Mouse (Mus musculus): ENCODE data around the gene Rif1. TPM values are rescaled to one million over a fixed set of nuclear protein-coding genes. Genes with fewer than 3 reads are reported as not detected.
"Not testable (repeated sequence)": the region's sequence is repeated elsewhere in the genome, so short reads cannot be mapped to it uniquely, and the experiment has no call there.

The Rif1 gene
- polyA plus RNA-seq, 1 experiment from 2014 or later: 54.4 TPM

DNA sequence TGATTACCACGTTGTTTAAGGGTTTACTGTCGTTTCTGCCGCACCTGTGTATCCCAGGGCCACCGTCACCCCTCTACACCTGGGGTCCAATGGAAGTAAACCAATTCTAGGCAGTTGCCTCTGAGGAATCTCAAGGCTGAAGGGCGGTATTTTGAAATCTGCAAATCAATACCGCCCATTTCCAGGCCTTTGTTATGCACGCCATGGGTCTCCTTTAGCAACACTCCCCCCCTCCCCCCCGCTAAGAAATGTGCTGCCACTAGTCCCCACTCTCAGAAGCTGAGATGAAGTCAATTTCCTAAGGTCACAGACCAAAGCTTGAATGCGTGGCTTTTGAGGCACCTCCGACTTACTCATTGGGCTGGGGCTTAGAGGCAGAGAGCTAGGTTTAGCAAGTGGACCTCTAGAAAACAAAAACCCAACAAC lies 554 bp upstream of the Rif1 start:
- Histone ChIP-seq H3K4me3 (peak overlapping the region; percentile 96), H3K9me3 (no peaks in the 10 kb centered on the region), H3K27me3 (no peaks in the 10 kb centered on the region), H3K27ac (peak overlapping the region; percentile 89), H3K4me2 (replicated peaks) (peak overlapping the region; percentile 55), H3K9ac (peak overlapping the region; percentile 96), H3K4me1 (peaks cover 11% of the 10 kb centered on the region; the same call in 1 of the 2 replicates), H3K36me3 (peaks cover 15% of the 10 kb centered on the region)
- 3% methylated on average over 10 of the region's 10 CpGs for WGBS
- ATAC-seq (ENCODE audit: insufficient number of reproducible peaks, insufficient read depth, low FRiP score, low TSS enrichment): 0 out of 2 replicates have a peak, but pooled peaks have one; percentile 25

DNA sequence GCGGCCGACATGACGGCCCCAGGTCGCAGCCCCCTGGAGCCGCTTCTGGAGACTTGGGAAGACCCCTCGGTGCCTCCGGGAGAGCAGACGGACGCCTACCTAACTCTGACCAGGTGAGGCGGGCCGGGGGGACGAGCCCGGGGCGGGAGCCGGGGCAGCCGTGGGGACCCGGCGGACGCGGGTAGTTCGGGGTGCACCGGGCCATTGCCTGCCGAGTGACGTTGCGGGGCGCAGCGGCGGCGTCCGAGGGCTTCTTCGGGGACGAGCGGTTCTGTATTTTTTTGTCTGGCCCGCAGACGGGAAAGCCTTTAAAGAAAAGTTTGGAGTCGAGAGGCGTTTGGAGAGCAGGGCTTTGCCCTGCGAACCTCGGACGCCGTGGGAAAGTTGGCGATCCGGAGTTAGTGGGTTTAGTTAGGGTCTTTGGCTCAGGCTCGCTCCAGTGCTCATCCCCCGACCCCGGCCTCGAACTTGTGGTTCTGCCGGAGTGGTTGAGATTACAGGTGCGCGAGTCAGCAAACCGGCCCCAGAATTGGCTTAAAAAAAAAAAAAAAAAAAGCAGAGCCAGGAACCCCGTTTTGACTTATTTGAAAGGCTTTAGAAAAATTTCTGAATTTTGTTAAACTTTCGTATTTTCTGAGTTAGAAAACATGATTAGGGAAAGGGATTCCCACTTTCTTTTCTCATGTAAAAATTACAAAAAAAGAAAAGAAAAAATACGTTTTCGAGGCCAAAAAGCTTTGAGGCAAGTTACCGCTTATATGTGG lies 691 bp downstream of the Rif1 start:
- Histone ChIP-seq H3K4me3 (peak overlapping the region; percentile 96), H3K4me2 (replicated peaks) (peak overlapping the region; percentile 55), H3K27ac (peak overlapping the region; percentile 89), H3K9ac (peak overlapping the region; percentile 96), H3K36me3 (peaks cover 21% of the 10 kb centered on the region), H3K4me1 (peaks cover 11% of the 10 kb centered on the region; the same call in 1 of the 2 replicates), H3K27me3 (no peaks in the 10 kb centered on the region), H3K9me3 (no peaks in the 10 kb centered on the region)
- 1% methylated on average over 56 of the region's 56 CpGs for WGBS
- no peak for ATAC-seq (ENCODE audit: insufficient number of reproducible peaks, insufficient read depth, low FRiP score, low TSS enrichment)

DNA sequence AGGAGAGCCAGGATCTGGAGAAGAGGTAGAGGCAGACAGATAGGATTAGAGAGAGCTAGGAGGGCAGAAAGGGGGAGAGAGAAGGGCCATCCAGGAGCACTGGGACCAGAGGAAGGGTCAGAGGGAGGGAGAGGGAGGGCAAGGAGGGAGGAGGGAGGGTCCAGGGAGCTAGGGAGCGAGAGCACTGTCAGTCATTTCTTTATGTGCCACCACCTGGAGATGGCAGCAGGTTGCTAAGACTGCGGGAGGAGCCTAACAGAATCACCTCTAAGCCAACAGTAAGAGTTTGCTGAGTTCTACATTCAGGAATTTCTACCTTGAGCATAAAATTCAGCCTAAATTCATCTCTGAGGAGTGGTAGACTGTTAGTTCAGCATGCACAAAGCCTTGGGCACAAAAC lies 6.0 kb downstream of the Rif1 start:
- H3K9ac ChIP-seq: no peak overlapping the region
- no peak overlapping the region for H3K4me3 ChIP-seq
- ATAC-seq (ENCODE audit: insufficient number of reproducible peaks, insufficient read depth, low FRiP score, low TSS enrichment): no peak
- H3K27ac ChIP-seq: no peak overlapping the region
- peaks cover 54% of the 10 kb centered on the region for H3K36me3 ChIP-seq
- no peaks in the 10 kb centered on the region for H3K27me3 ChIP-seq
- WGBS: 93% methylated on average over 2 of the region's 2 CpGs
- no peaks in the 10 kb centered on the region for H3K9me3 ChIP-seq
- H3K4me2 ChIP-seq (replicated peaks): no peak overlapping the region
- H3K4me1 ChIP-seq: peaks cover 6% of the 10 kb centered on the region; the same call in 1 of the 2 replicates

DNA sequence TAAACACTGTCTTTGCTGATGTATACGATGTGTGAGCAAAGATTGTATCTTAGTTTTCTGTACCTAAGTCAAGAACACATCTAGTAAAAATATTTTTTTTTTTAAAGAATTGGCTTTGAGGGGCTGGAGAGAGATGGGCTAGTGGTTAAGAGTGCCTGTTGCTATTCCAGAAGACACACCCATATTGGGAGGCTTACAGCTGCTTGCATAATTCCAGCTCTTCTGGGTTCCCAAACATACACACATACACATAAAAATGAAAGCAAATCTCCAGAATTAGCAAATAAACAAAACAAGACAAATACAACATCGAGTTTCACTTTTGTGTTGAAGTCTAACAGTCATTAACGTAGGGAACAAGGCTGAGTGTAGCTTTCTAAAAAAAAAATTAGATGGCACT lies 11.4 kb downstream of the Rif1 start:
- Histone ChIP-seq H3K36me3 (peaks cover 63% of the 10 kb centered on the region), H3K4me1 (no peaks in the 10 kb centered on the region), H3K4me2 (replicated peaks) (no peak overlapping the region), H3K27ac (no peak overlapping the region), H3K9me3 (no peaks in the 10 kb centered on the region), H3K4me3 (no peak overlapping the region), H3K27me3 (no peaks in the 10 kb centered on the region), H3K9ac (no peak overlapping the region)
- ATAC-seq (ENCODE audit: insufficient number of reproducible peaks, insufficient read depth, low FRiP score, low TSS enrichment): no peak
- WGBS: 95% methylated on average over 3 of the region's 3 CpGs

DNA sequence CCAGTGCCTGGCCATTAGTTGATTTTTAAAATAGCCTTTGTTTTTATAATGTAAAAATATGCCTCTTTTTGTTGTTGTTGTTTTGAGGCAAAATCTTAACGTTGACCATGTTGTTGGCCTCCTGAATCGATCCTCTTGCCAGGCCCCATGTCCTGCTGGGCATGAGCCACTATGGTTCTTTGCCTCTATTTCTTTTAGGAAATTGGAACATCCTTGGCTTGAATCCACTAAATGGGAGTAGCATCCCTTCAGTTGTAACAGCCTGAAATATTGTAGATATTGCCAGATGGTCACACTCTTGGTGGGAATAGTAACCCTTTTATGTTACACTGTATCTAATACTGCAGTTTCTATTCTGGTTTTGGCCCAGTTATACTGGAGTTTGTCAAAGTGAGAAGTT lies 11.9 kb downstream of the Rif1 start:
- Histone ChIP-seq H3K4me2 (replicated peaks) (no peak overlapping the region), H3K4me3 (no peak overlapping the region), H3K27ac (no peak overlapping the region), H3K9ac (no peak overlapping the region), H3K4me1 (no peaks in the 10 kb centered on the region), H3K36me3 (peaks cover 64% of the 10 kb centered on the region), H3K9me3 (no peaks in the 10 kb centered on the region), H3K27me3 (no peaks in the 10 kb centered on the region)
- WGBS: 93% methylated on average over 2 of the region's 2 CpGs
- no peak for ATAC-seq (ENCODE audit: insufficient number of reproducible peaks, insufficient read depth, low FRiP score, low TSS enrichment)

DNA sequence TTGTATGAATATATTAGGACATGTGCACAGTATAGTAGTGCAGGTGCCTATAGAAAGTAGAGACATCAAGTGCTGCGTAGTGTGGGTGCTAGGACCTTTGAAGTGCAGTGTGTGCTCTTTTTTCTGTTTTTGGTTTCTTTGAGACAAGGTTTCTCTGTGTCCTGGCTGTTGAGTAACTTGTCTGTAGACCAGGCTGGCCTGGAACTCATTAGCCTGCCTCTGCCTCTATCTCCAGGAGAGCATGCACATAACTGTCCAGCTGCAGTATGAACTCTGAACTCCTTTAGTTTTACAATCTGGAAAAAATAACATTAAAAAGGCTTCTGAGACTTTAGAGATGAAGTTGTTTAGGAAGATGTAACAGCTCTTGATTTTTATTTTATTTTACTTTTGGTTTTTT lies 41.5 kb downstream of the Rif1 start:
- H3K36me3 ChIP-seq: peaks cover 70% of the 10 kb centered on the region
- H3K9ac ChIP-seq: no peak overlapping the region
- H3K9me3 ChIP-seq: no peaks in the 10 kb centered on the region
- 60% methylated on average over 1 of the region's 1 CpGs for WGBS
- no peak overlapping the region for H3K27ac ChIP-seq
- no peak for ATAC-seq (ENCODE audit: insufficient number of reproducible peaks, insufficient read depth, low FRiP score, low TSS enrichment)
- H3K27me3 ChIP-seq: no peaks in the 10 kb centered on the region
- no peaks in the 10 kb centered on the region for H3K4me1 ChIP-seq
- H3K4me2 ChIP-seq (replicated peaks): no peak overlapping the region
- no peak overlapping the region for H3K4me3 ChIP-seq

DNA sequence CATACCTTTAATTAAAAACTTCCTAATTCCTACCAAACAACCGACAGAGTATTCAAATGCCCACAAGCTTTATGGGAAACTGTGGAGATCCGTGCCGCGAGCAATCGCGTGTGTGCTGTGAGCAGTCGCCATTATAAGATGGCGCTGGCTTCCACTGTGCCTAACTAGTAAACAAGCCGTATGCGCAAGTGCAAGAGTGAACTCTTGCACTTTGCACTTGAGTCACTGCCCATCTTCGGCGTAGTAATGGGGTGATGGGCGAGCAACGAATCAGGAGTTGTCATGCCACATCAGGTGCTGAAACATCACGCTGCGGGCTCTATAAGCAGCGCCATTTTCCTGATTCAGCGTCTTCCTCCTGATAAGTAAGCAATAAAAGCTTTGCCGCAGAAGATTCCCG lies 58.7 kb downstream of the Rif1 start:
- WGBS: 96% methylated on average over 20 of the region's 20 CpGs
- H3K27me3 ChIP-seq; H3K9ac ChIP-seq; H3K4me2 ChIP-seq (replicated peaks); ATAC-seq (ENCODE audit: insufficient number of reproducible peaks, insufficient read depth, low FRiP score, low TSS enrichment); H3K27ac ChIP-seq; H3K9me3 ChIP-seq; H3K4me3 ChIP-seq; H3K4me1 ChIP-seq: not testable (repeated sequence)
- H3K36me3 ChIP-seq: peaks cover 20% of the 10 kb centered on the region

DNA sequence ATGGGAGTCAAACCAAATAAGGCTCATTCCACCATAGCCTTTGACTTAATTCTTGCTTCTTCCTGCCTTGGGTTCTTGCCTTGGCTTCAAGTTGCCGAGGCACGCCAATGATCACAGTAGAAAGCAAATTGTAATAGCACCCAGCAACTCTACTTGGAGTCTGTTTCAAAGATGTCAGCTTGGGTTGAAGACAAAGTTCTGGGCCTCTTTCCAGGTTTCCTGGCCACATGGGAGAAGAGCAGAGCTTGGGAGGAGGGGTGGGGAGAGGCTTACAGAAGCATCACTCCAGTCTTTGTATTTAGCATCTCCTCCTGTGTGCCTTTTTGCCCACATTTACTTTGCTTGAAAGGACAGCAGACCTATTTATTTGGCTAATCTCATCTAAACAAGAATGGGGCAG lies 60.7 kb downstream of the Rif1 start:
- Histone ChIP-seq H3K4me3 (no peak overlapping the region), H3K4me2 (replicated peaks) (no peak overlapping the region), H3K4me1 (no peaks in the 10 kb centered on the region), H3K27ac (no peak overlapping the region), H3K9ac (no peak overlapping the region), H3K36me3 (peaks cover 18% of the 10 kb centered on the region), H3K27me3 (no peaks in the 10 kb centered on the region), H3K9me3 (no peaks in the 10 kb centered on the region)
- no peak for ATAC-seq (ENCODE audit: insufficient number of reproducible peaks, insufficient read depth, low FRiP score, low TSS enrichment)
- 95% methylated on average over 2 of the region's 2 CpGs for WGBS

DNA sequence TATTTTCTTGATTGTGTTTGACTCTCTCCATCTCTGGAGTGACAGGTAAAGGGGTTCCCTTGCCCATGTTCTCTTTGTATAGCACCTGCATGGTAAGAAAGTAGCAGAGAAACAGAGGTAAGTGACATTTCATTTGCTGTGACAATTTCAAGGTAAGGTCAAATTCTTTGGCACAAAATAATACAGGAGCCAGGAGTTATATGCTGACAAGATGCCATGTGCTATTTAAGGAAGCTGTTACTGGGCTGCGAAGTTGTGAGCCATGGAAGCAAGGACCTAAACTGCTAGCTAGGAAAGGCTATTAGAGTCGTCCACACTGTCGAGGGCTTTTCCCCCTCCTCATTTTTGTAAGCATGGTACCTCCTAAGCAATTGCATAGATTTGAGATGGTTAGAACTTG lies 80.4 kb downstream of the Rif1 start:
- WGBS: 88% methylated on average over 3 of the region's 3 CpGs
- Histone ChIP-seq H3K36me3 (no peaks in the 10 kb centered on the region), H3K27me3 (no peaks in the 10 kb centered on the region), H3K4me1 (no peaks in the 10 kb centered on the region), H3K4me2 (replicated peaks) (no peak overlapping the region), H3K27ac (no peak overlapping the region), H3K9me3 (no peaks in the 10 kb centered on the region), H3K4me3 (no peak overlapping the region), H3K9ac (no peak overlapping the region)
- no peak for ATAC-seq (ENCODE audit: insufficient number of reproducible peaks, insufficient read depth, low FRiP score, low TSS enrichment)

DNA sequence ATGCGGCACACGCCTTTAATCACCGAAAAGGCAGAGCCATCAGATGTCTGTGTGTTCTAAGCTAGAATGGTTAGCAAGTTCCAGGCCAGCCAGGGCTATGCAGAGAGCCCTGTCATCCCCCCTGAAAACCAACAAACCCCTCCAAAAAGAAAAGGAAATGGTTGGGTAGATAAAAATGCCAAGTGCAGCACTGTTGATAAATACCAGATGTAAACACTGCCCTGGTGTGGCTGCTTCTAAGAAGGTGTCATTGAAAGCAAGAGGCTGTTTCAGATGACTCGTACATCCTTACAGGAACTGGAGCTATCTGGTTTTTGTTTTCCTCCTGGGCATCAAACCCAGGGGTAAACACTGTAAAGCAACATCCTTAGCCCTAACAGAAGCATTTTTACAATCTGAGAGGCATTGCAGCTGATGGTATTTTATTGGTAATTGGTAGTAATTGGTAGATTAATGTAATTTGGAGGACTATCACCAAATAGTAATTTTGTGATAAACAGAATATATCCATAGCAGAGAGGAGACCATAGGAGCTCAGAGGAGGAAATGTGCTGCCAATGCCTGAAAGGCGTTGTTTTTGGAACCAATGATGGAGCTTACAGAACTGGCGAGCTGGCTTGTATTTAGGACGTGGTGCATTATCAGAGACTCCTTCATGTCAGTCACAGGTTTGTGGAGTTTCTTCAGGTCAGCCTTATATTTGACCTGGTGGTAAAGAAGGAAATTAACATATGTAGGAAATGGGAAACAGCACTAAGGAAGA lies 96.8 kb downstream of the Rif1 start:
- Histone ChIP-seq H3K9ac (no peak overlapping the region), H3K27ac (no peak overlapping the region), H3K4me1 (no peaks in the 10 kb centered on the region), H3K9me3 (no peaks in the 10 kb centered on the region), H3K36me3 (no peaks in the 10 kb centered on the region), H3K4me2 (replicated peaks) (no peak overlapping the region), H3K4me3 (no peak overlapping the region), H3K27me3 (no peaks in the 10 kb centered on the region)
- 77% methylated on average over 7 of the region's 7 CpGs for WGBS
- ATAC-seq (ENCODE audit: insufficient number of reproducible peaks, insufficient read depth, low FRiP score, low TSS enrichment): no peak
